Comparison of ENCODE assay signal across 9 mouse cellular contexts in the genomic region with DNA sequence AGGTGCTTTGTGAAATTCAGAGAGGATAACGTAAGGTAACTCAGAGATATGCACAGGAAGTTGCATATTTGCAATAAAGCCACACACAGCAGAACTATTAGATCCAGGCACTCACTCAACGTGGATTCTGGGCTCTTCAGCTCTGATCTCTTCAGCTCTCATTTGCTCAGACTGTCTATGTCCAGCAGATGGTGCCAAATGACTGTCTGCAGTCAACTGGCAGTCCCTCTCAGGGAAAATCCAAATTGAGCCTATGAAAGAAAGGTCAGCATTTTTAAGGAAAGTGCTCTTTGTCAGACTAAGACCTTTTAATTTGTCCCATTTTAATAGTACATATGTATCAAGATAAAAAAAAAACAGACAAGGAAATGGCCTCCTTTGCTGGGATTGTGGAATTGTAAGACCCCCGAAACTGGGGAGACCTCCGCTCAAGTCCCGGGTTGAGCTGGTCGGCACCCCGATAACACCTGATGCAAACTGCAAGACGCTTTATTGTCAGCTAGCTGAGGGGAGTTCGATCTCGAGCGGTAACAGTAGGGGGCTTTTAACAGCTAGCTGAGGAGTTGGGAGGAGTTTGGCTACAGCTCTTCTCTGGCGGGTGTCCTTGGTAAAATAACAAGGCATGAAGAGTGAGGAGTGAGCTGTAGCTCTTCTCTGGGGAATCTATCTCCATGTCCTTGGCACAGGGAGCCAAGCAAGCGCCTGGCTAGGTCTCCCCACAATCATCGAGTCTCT. TPM values are rescaled to one million over a fixed set of nuclear protein-coding genes. Genes with fewer than 3 reads are reported as not detected.
DNase-seq lines count a peak whose midpoint lies in the region; ATAC-seq lines count a peak whose summit lies in the region.
"Had no signal": no experiment of that assay in that cellular context is flagged by ENCODE, and none has a peak within 500 bp of the region (broad histone marks: within the 10 kb centered on the region; RNA-seq: fewer than 3 reads in every experiment).

No protein-coding gene starts in this region.

- 4% methylated on average over 14 of the region's 14 CpGs for WGBS in heart, embryonic 13.5 days

- no peak overlapping the region for H3K27ac ChIP-seq in heart, embryonic 13.5 days (replicated peaks)
- H3K27ac ChIP-seq: macrophage had no signal

- ATAC-seq in frontal cortex, adult (ENCODE audit: low TSS enrichment), result peak; percentile 89
- ATAC-seq in heart, embryonic 13.5 days (ENCODE audit: extremely low read depth, insufficient number of reproducible peaks, low FRiP score, low TSS enrichment), result no peak
- peak; percentile 81 for ATAC-seq in megakaryocyte progenitor cell, adult 5-6 weeks (replicated peaks; ENCODE audit: poor library complexity)

- H3K27me3 ChIP-seq in heart, embryonic 13.5 days (replicated peaks), result no peaks in the 10 kb centered on the region
- no peaks in the 10 kb centered on the region for H3K27me3 ChIP-seq in splenic B cell, adult 2 months (ENCODE audit: control insufficient read depth, insufficient read depth, low read length, poor library complexity, severe bottlenecking)

- H3K9ac ChIP-seq in heart, embryonic 13.5 days, result peak overlapping the region; percentile 76

- peak overlapping the region; percentile 49 for H3K4me3 ChIP-seq in heart, embryonic 13.5 days

- no peaks in the 10 kb centered on the region for H3K36me3 ChIP-seq in heart, embryonic 13.5 days
- no peaks in the 10 kb centered on the region for H3K36me3 ChIP-seq in splenic B cell, adult 2 months (ENCODE audit: control insufficient read depth, insufficient read depth, low read length, poor library complexity, severe bottlenecking)

- peak overlapping the region; percentile 80 for H3K4me2 ChIP-seq in heart, embryonic 13.5 days

- no peaks in the 10 kb centered on the region for H3K9me3 ChIP-seq in heart, embryonic 13.5 days

- DNase-seq in frontal cortex, postnatal 14 days (ENCODE audit: low spot score in 2 of 2), result no peak
- peak; percentile 74 for DNase-seq in ZHBTc4 (ENCODE audit: low read depth, low spot score)
- DNase-seq in embryo, embryonic 11 days, result peak; percentile 81
- DNase-seq in kidney, postnatal 36 days, result peak; percentile 39 to 61
- peak; percentile 23 for DNase-seq in splenic B cell, adult 2 months (ENCODE audit: low read depth, low spot score)

- peaks cover 7% of the 10 kb centered on the region for H3K4me1 ChIP-seq in heart, embryonic 13.5 days

RNA-seq across cellular contexts. Expression of a gene that starts 16.4 kb away (rescaled TPM):
- polyA plus RNA-seq in heart, embryonic 13.5 days (2015; fragmentation: Nextera tagmentation; extraction: Ambion mirVana), result 13.0 TPM in 2 replicates
- total RNA-seq in megakaryocyte progenitor cell, adult 5-6 weeks (2015), result 6.6 and 10.1 TPM in 2 replicates
- total RNA-seq in megakaryocyte progenitor cell, adult 5-6 weeks (2017), result 19.8 and 30.8 TPM in 2 replicates

RNA-seq across cellular contexts. Expression of a gene that starts 57.4 kb away (rescaled TPM):
- 10.6 and 12.7 TPM in 2 replicates for polyA plus RNA-seq in heart, embryonic 13.5 days (2015; fragmentation: Nextera tagmentation; extraction: Ambion mirVana)
- total RNA-seq in megakaryocyte progenitor cell, adult 5-6 weeks (2015), result not detected in 2 replicates
- total RNA-seq in megakaryocyte progenitor cell, adult 5-6 weeks (2017), result not detected in 2 replicates
- polyA plus RNA-seq: macrophage had no signal

Comparison
In these comparisons a context has a peak if more than half of its experiments do, and no peak if none do; other contexts are left out.
1. DNase-seq: peak in ZHBTc4 (single experiment), embryo, embryonic 11 days (single experiment), kidney, postnatal 36 days (2 of 2) and splenic B cell, adult 2 months (single experiment); none in frontal cortex, postnatal 14 days (0 of 2).